Mouse (Mus musculus) brain, embryonic 14.5 days (tissue): ENCODE results near the gene Slc12a1.

ENCODE experiments used
- CTCF ChIP-seq: fragments of 200-500 bp; IDR thresholded peaks from 2 replicates; pipeline ENCODE4 v1.5.1; 2012; ENCODE audit warnings: inconsistent platforms, mild to moderate bottlenecking, moderate library complexity, borderline replicate concordance; ENCODE audit not compliant: insufficient read depth, insufficient read length; ENCODE audit errors: extremely low read depth
- POLR2A ChIP-seq: fragments of 200-500 bp; IDR thresholded peaks from 2 replicates; pipeline ENCODE4 v1.6.1; 2012; ENCODE audit warnings: mild to moderate bottlenecking, inconsistent platforms, borderline replicate concordance; ENCODE audit not compliant: poor library complexity, insufficient read depth, insufficient read length, severe bottlenecking; ENCODE audit errors: extremely low read depth

DNA sequence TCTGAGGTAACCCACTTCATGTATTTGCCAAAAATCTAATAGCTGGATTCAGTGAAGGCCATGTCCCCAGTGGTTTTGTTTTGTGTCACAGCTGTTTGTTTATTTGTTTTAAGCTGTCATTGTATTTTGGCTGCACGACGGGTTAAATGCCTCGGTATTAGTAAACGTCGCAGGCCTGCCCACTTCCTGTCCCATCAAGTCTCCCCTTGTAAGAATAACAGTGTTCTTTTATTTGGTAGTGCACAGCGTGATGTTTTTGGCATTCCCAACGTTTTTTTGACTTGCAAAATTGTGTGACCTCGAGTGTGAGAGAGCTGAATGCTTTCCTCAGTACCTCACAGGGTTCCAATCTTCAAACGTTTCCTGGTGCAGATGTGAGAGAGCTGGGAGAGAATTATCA, 111.4 kb downstream of the Slc12a1 start:
- TF ChIP-seq POLR2A (no peak), CTCF (no peak)
